Mouse (Mus musculus): ENCODE data around the gene BC049715. TPM values are rescaled to one million over a fixed set of nuclear protein-coding genes. Genes with fewer than 3 reads are reported as not detected.

The BC049715 gene
- polyA plus RNA-seq, 1 experiment from 2014 or later: 1.8 TPM

GRCm38 (mm10) chr6:136805409-136805775, 22.0 kb upstream of the BC049715 start:
- Histone ChIP-seq H3K4me2 (replicated peaks; ENCODE audit: low read depth) (peak overlapping the region; percentile 88; the same call in 1 of the 2 replicates), H3K27me3 (replicated peaks; ENCODE audit: control insufficient read depth, insufficient read depth, low read length) (no peaks in the 10 kb centered on the region), H3K36me3 (ENCODE audit: control insufficient read depth, insufficient read depth) (no peaks in the 10 kb centered on the region), H3K9me3 (ENCODE audit: control insufficient read depth) (no peaks in the 10 kb centered on the region), H3K4me3 (ENCODE audit: low read depth, low read length) (no peak overlapping the region), H3K4me1 (replicated peaks; ENCODE audit: control insufficient read depth, insufficient read depth, low read length) (0 out of 2 replicates have a peak, but pooled peaks cover 11% of the 10 kb centered on the region), H3K9ac (ENCODE audit: low read depth, low read length) (no peak overlapping the region), H3K27ac (ENCODE audit: low read depth, low read length) (no peak overlapping the region)
- TF ChIP-seq CTCF (IDR thresholded peaks at IDR 0.05; ENCODE audit: low read depth): no peak
- ATAC-seq: no peak
- WGBS: 73% methylated on average over 1 of the region's 1 CpGs

- H3K4me2 ChIP-seq (replicated peaks; ENCODE audit: low read depth): peak overlapping the region; percentile 94
- TF ChIP-seq CTCF (IDR thresholded peaks at IDR 0.05; ENCODE audit: low read depth): no peak
- WGBS: 38% methylated on average over 5 of the region's 5 CpGs
- H3K9ac ChIP-seq (ENCODE audit: low read depth, low read length): no peak overlapping the region
- peaks cover 17% of the 10 kb centered on the region; the same call in 1 of the 2 replicates for H3K4me1 ChIP-seq (replicated peaks; ENCODE audit: control insufficient read depth, insufficient read depth, low read length)
- no peaks in the 10 kb centered on the region for H3K36me3 ChIP-seq (ENCODE audit: control insufficient read depth, insufficient read depth)
- H3K27ac ChIP-seq (ENCODE audit: low read depth, low read length): peak overlapping the region; percentile 70
- no peak for ATAC-seq
- H3K9me3 ChIP-seq (ENCODE audit: control insufficient read depth): no peaks in the 10 kb centered on the region
- no peaks in the 10 kb centered on the region for H3K27me3 ChIP-seq (replicated peaks; ENCODE audit: control insufficient read depth, insufficient read depth, low read length)
- no peak overlapping the region for H3K4me3 ChIP-seq (ENCODE audit: low read depth, low read length)
These were observed 20.6 kb upstream of the BC049715 start for GRCm38 (mm10) chr6:136806819-136807218.

DNA sequence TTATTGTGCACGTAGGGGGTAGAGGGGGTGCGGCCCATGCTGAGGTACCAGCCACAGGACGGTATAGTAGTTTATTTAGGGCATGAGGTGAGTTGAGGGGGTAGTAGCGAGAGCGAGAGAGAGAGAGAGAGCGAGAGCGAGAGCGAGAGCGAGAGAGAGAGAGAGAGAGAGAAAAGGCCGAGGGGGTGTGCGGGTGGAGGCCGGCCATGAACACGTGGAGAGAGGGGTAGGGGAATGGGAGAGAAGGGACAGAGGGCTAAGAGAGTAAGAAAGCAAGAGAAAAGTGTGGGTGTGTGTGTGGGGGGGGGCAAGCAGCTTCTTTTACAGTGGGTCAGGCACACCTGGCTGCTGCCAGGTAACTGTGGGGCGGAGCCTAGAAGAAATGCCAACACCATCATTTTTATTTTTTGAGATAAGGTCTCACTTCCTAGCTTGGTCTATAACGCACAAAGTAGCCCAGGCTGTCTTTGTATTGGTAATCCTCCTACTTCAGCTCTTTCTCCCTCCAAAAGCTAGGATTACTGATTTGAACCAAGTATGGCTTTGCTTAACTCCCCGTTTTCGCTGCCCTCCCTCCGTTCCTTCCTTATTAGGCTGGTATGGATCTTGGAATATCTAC, 19.9 kb upstream of the BC049715 start:
- Histone ChIP-seq H3K27ac (ENCODE audit: low read depth, low read length) (peak overlapping the region; percentile 70), H3K4me2 (replicated peaks; ENCODE audit: low read depth) (peak overlapping the region; percentile 94), H3K9ac (ENCODE audit: low read depth, low read length) (peak overlapping the region; percentile 40), H3K27me3 (replicated peaks; ENCODE audit: control insufficient read depth, insufficient read depth, low read length) (no peaks in the 10 kb centered on the region), H3K4me3 (ENCODE audit: low read depth, low read length) (peak overlapping the region; percentile 85), H3K4me1 (replicated peaks; ENCODE audit: control insufficient read depth, insufficient read depth, low read length) (peaks cover 21% of the 10 kb centered on the region; the same call in 1 of the 2 replicates), H3K9me3 (ENCODE audit: control insufficient read depth) (no peaks in the 10 kb centered on the region), H3K36me3 (ENCODE audit: control insufficient read depth, insufficient read depth) (no peaks in the 10 kb centered on the region)
- WGBS: 30% methylated on average over 18 of the region's 18 CpGs
- ATAC-seq: peak; percentile 17
- TF ChIP-seq CTCF (IDR thresholded peaks at IDR 0.05; ENCODE audit: low read depth): no peak

GRCm38 (mm10) chr6:136808014-136808417, 19.4 kb upstream of the BC049715 start, which contains the start of gene H2afj:
Gene H2afj (plus strand): TSS chr6:136808244.
- under 1% methylated on average over 34 of the region's 34 CpGs for WGBS
- peak within 1 kb of the TSS; percentile 79 for H3K9ac ChIP-seq (ENCODE audit: low read depth, low read length)
- peak within 1 kb of the TSS; percentile 94 for H3K4me2 ChIP-seq (replicated peaks; ENCODE audit: low read depth)
- peak within 1 kb of the TSS; percentile 90 for H3K27ac ChIP-seq (ENCODE audit: low read depth, low read length)
- no peak for TF ChIP-seq CTCF (IDR thresholded peaks at IDR 0.05; ENCODE audit: low read depth)
- peak within 1 kb of the TSS; percentile 85 for H3K4me3 ChIP-seq (ENCODE audit: low read depth, low read length)
- ATAC-seq: peak; percentile 83
- H3K4me1 ChIP-seq (replicated peaks; ENCODE audit: control insufficient read depth, insufficient read depth, low read length): peaks cover 21% of the 10 kb centered on the region; the same call in 1 of the 2 replicates
- no peaks in the 10 kb centered on the region for H3K9me3 ChIP-seq (ENCODE audit: control insufficient read depth)
- no peaks in the 10 kb centered on the region for H3K27me3 ChIP-seq (replicated peaks; ENCODE audit: control insufficient read depth, insufficient read depth, low read length)
- no peaks in the 10 kb centered on the region; the same call in 1 of the 2 replicates for H3K36me3 ChIP-seq (ENCODE audit: control insufficient read depth, insufficient read depth)

GRCm38 (mm10) chr6:136808631-136809046, 18.8 kb upstream of the BC049715 start:
- peak overlapping the region; percentile 90 for H3K27ac ChIP-seq (ENCODE audit: low read depth, low read length)
- H3K4me1 ChIP-seq (replicated peaks; ENCODE audit: control insufficient read depth, insufficient read depth, low read length): peaks cover 16% of the 10 kb centered on the region; the same call in 1 of the 2 replicates
- peak overlapping the region; percentile 79 for H3K9ac ChIP-seq (ENCODE audit: low read depth, low read length)
- H3K27me3 ChIP-seq (replicated peaks; ENCODE audit: control insufficient read depth, insufficient read depth, low read length): no peaks in the 10 kb centered on the region
- no peaks in the 10 kb centered on the region for H3K9me3 ChIP-seq (ENCODE audit: control insufficient read depth)
- no peak for TF ChIP-seq CTCF (IDR thresholded peaks at IDR 0.05; ENCODE audit: low read depth)
- peak overlapping the region; percentile 94 for H3K4me2 ChIP-seq (replicated peaks; ENCODE audit: low read depth)
- peaks cover 4% of the 10 kb centered on the region; the same call in 1 of the 2 replicates for H3K36me3 ChIP-seq (ENCODE audit: control insufficient read depth, insufficient read depth)
- under 1% methylated on average over 28 of the region's 28 CpGs for WGBS
- ATAC-seq: peak; percentile 8
- H3K4me3 ChIP-seq (ENCODE audit: low read depth, low read length): peak overlapping the region; percentile 85

- Histone ChIP-seq H3K9me3 (ENCODE audit: control insufficient read depth) (no peaks in the 10 kb centered on the region), H3K27ac (ENCODE audit: low read depth, low read length) (peak overlapping the region; percentile 90), H3K4me3 (ENCODE audit: low read depth, low read length) (peak overlapping the region; percentile 85), H3K4me2 (replicated peaks; ENCODE audit: low read depth) (peak overlapping the region; percentile 94), H3K36me3 (ENCODE audit: control insufficient read depth, insufficient read depth) (peaks cover 9% of the 10 kb centered on the region), H3K4me1 (replicated peaks; ENCODE audit: control insufficient read depth, insufficient read depth, low read length) (peaks cover 16% of the 10 kb centered on the region; the same call in 1 of the 2 replicates), H3K27me3 (replicated peaks; ENCODE audit: control insufficient read depth, insufficient read depth, low read length) (no peaks in the 10 kb centered on the region), H3K9ac (ENCODE audit: low read depth, low read length) (peak overlapping the region; percentile 79)
- 0 out of 2 replicates have a peak, but pooled peaks have one; percentile 23 for ATAC-seq
- WGBS: 10% methylated on average over 14 of the region's 14 CpGs
- TF ChIP-seq CTCF (IDR thresholded peaks at IDR 0.05; ENCODE audit: low read depth): no peak
These were observed 18.3 kb upstream of the BC049715 start for GRCm38 (mm10) chr6:136809077-136809476.
